Mouse (Mus musculus) macrophage (primary cell): ENCODE data around the gene Gsdma2. TPM values are rescaled to one million over a fixed set of nuclear protein-coding genes. Genes with fewer than 3 reads are reported as not detected.
"Not testable (repeated sequence)": the region's sequence is repeated elsewhere in the genome, so short reads cannot be mapped to it uniquely, and the experiment has no call there.

Source experiments
- H3K27ac ChIP-seq: fragments of 350-480 bp; formaldehyde crosslinking; 2 replicates; pipeline ENCODE4 v1.9.0; 2021
- H3K36me3 ChIP-seq: fragments of 350-480 bp; formaldehyde crosslinking; 2 replicates; pipeline ENCODE4 v1.9.0; 2021; ENCODE audit errors: inconsistent target
- H3K4me3 ChIP-seq: fragments of 350-480 bp; formaldehyde crosslinking; 2 replicates; pipeline ENCODE4 v1.9.0; 2021; ENCODE audit errors: inconsistent target
- H3K79me2 ChIP-seq: fragments of 350-480 bp; formaldehyde crosslinking; 2 replicates; pipeline ENCODE4 v1.9.0; 2021; ENCODE audit errors: inconsistent target
- WGBS: methylation state at CpG from one replicate; pipeline ENCODE4 v1.1.7; 2026; ENCODE audit warnings: inconsistent platforms; ENCODE audit not compliant: missing documents; 5-methylcytosine and 5-hydroxymethylcytosine counted together
- polyA plus RNA-seq: library from polyadenylated mRNA; stranded (reverse); fragments of 250-400 nt; gene quantifications from 3 replicates; pipeline ENCODE4 v1.2.4, GENCODE M21; 2018; ENCODE audit warnings: inconsistent platforms

Gene Gsdma2
- polyA plus RNA-seq, 1 experiment from 2014 or later, result not detected

DNA sequence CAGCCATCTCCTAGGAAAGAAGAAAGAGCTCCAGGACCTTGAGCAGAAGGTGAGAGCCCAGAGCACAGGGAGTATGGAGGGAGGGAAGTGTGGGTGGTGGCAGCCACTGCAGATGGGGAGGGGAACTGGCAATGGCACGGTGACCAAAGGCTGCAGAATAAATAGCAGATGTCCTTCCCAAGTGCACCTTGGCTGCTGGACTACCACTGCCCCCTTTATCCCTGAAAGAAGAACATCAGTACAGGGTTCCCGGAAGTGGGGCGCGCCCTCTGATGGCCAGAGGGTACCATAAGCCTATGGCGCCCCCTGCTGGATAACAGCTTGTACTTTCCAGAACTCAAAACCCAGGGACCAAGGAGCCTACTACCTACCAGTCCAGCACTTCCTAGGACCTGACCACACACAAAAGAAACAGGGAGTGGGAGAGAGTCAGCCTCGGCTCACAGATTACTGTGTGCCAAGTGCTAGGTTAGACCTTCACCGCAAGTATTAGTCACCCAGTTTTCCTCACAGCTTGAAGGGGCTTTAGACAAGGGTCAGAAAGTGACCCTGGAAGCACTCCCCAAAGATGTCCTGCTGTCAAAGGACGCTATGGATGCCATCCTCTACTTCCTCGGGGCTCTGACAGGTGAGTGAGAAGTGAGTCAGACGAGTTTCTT lies 11.1 kb upstream of the Gsdma2 start:
- not testable (repeated sequence) for H3K36me3 ChIP-seq, H3K4me3 ChIP-seq, H3K27ac ChIP-seq, H3K79me2 ChIP-seq
- 39% methylated on average over 10 of the region's 10 CpGs for WGBS

DNA sequence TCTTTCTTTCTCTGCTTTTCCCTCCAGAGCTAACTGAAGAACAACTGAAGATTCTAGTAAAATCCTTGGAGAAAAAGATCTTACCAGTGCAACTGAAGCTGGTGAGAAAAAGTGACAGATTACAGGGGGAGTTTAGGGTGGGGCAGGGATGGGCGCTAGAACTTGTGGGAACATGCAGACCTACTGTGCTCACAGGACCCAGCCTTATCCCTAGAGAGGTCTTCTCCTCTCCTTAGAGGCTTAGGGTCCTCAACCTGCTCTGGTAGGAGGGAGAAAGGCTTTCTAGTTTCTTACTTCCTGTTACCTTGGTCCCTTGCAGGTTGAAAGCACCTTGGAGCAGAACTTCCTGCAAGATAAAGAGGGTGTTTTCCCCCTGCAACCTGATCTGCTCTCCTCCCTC lies 9.1 kb upstream of the Gsdma2 start:
- Histone ChIP-seq H3K36me3 (no peaks in the 10 kb centered on the region), H3K27ac (no peak overlapping the region), H3K79me2 (no peaks in the 10 kb centered on the region), H3K4me3 (no peak overlapping the region)
- WGBS, result 67% methylated on average over 1 of the region's 1 CpGs

DNA sequence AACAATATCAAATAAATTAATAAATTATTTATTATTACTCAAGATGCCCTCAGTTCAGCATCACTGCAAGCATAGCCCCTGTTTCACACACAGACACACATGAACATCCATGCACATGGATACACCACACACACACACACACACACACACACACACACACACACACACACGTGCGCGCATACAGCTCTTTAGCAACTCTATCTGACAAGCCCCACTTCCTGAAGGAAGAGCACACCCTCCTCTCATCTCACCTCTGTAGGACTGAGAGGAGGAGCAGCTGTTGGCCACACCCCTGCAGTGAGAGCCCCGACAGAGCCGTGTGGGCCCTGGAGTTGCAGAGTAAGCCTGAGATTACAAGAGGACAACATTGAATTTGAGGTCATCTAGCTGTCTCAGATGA lies 6.5 kb upstream of the Gsdma2 start:
- WGBS, result 31% methylated on average over 2 of the region's 5 CpGs
- Histone ChIP-seq H3K79me2 (no peaks in the 10 kb centered on the region), H3K4me3 (no peak overlapping the region), H3K27ac (no peak overlapping the region), H3K36me3 (no peaks in the 10 kb centered on the region)

DNA sequence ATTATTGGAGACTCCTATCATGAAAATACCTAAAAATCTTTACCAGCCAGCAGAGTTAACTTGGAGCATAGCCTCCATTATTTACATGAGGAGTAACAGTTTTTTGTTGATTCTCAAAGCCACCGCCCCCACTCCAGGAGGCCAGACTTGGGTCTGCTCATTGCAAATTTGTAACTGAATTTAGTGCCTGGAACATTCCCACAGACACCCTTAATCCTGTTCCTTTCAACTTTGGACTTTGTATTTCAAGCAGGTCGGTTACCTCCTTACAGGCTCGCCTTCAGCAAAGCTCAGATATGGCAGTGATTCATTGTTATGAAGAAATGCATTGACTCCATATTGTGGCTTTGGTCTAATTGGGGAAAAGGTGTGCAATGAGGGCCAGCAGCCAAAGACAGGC lies 1.8 kb upstream of the Gsdma2 start:
- Histone ChIP-seq H3K27ac (no peak overlapping the region), H3K36me3 (no peaks in the 10 kb centered on the region), H3K4me3 (no peak overlapping the region), H3K79me2 (no peaks in the 10 kb centered on the region)
- 91% methylated on average over 3 of the region's 3 CpGs for WGBS

DNA sequence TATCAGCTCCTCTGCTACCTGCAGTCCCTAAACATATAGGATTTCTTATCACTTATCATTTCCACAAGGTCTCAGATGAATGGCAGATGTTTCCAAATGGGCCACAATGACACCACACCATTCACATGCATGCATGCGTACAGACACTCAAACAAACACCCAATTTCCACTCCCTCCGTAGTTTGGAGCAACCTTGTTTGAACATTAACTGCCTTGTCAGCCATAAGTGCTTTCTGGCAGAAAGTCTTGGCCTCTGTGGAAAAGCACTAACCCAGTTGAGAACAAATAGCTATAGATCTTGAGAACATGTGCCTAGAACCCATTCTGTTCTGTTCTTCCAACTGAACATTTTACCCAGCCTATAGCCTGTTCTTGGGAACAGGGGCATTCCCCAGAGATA lies 613 bp upstream of the Gsdma2 start:
- WGBS, result 75% methylated on average over 2 of the region's 2 CpGs
- Histone ChIP-seq H3K27ac (no peak overlapping the region), H3K4me3 (no peak overlapping the region), H3K36me3 (no peaks in the 10 kb centered on the region), H3K79me2 (no peaks in the 10 kb centered on the region)

DNA sequence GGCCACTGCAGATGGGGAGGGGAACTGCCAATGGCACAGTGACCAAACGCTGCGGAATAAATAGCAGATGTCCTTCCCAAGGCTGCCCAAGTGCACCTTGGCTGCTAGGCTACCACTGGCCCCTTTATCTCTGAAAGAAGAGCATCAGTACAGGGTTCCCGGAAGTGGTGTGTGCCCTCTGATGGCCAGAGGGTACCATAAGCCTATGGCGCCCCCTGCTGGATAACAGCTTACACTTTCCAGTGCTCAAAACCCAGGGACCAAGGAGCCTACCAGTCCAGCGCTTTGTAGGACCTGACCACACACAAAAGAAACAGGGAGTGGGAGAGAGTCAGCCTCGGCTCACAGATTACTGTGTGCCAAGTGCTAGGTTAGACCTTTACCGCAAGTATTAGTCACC lies 8.5 kb downstream of the Gsdma2 start:
- H3K4me3 ChIP-seq, H3K36me3 ChIP-seq, H3K79me2 ChIP-seq, H3K27ac ChIP-seq: not testable (repeated sequence)
- 10% methylated on average over 5 of the region's 7 CpGs for WGBS

DNA sequence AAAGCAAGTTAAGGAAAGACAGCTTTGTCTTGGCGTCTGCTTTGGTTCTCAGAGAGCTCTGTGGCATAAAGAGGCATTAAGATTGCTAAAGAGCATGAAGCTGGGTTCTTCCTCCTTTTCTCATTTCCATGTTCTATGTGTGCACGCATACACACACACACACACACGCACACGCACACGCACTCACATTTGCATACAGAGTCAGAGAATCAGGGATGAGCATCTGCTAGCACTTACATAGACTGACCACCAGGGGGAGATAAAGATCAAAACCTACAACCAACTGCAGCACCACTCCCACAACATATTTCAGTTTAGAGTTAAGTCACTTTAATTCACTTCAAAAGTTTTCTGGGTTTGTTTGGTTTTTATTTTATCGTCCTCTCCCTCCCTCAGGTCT lies 14.0 kb downstream of the Gsdma2 start:
- no peaks in the 10 kb centered on the region for H3K36me3 ChIP-seq
- WGBS, result 0% methylated on average over 5 of the region's 6 CpGs
- no peak overlapping the region for H3K4me3 ChIP-seq
- H3K27ac ChIP-seq, result no peak overlapping the region
- H3K79me2 ChIP-seq, result no peaks in the 10 kb centered on the region

DNA sequence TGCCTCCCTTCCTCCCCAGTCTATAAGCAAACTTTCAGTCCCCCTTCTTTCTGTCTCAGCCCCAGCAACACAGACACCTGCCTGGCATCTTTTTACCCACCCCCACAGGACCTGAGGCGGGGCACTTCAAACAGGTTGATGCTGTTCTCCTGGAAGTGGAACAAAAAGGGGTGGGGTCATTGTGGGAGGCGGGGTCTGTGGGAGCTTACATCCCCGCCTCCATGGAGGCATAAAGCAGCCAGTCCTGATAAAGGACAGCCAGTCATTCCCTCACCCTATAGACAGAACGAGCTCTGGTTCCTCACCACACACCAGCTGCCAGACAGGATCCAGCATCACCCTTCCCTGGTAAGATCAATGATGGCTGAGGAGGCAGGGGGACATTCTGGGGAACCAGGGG lies 17.5 kb downstream of the Gsdma2 start, which contains the start of gene Gsdma:
Gene Gsdma (plus strand): TSS at position 261 of the 400 bp plus-strand sequence.
- Histone ChIP-seq H3K27ac (no peak within 1 kb of the TSS), H3K4me3 (no peak within 1 kb of the TSS), H3K36me3 (no peaks in the 10 kb centered on the region), H3K79me2 (no peaks in the 10 kb centered on the region)
- 60% methylated on average over 4 of the region's 4 CpGs for WGBS

DNA sequence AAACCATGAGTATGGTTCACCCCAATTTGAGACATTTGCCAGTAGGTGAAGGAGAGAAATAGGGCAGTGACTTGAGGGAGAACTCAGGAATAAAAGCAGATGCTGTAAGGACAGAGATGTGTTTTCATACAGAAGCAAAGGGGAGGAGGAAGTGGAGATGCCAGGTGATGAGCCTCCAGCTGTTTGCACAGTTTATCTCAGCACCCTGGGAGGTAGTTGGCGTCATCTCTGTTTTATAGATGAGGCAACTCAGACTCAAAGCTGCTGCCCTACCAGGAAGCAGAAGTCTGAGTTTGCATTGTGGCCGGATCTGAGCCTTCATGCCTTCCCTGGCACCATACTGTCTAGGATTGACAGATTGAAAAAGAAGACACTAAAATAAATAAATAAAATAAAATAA lies 22.4 kb downstream of the Gsdma2 start:
- Histone ChIP-seq H3K36me3 (no peaks in the 10 kb centered on the region), H3K79me2 (no peaks in the 10 kb centered on the region)
- WGBS, result 24% methylated on average over 2 of the region's 2 CpGs

DNA sequence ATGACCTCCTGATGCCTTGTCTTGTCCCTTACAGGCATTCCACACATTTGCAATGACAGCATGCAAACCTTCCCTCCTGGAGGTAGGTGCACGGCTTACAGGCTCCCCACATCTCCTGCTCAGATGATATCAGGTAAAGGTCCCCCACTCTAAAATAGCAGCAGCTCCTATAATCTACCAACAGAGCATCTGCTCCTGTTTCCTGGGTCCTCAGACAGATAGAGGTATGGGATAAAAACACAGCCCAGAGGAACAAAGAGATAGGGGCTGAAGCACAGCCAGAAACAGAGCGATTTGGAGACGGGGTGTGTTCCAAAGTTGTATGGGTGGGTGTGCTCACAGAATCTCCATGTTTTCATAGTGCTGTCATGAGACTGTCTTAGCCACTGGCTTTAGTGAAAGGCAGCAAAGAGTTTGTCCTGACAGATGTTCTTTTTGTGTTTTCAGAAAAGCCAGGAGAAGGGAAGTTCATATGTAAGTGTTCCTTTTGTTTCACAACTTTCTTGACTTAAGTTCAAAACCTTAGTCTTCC lies 24.8 kb downstream of the Gsdma2 start:
- Histone ChIP-seq H3K79me2 (no peaks in the 10 kb centered on the region), H3K36me3 (no peaks in the 10 kb centered on the region), H3K4me3 (no peak overlapping the region), H3K27ac (no peak overlapping the region)
- WGBS, result 96% methylated on average over 3 of the region's 3 CpGs

More for the DNA sequence above, 22.4 kb downstream of the Gsdma2 start:
- H3K27ac ChIP-seq, result no peak overlapping the region
- no peak overlapping the region for H3K4me3 ChIP-seq

DNA sequence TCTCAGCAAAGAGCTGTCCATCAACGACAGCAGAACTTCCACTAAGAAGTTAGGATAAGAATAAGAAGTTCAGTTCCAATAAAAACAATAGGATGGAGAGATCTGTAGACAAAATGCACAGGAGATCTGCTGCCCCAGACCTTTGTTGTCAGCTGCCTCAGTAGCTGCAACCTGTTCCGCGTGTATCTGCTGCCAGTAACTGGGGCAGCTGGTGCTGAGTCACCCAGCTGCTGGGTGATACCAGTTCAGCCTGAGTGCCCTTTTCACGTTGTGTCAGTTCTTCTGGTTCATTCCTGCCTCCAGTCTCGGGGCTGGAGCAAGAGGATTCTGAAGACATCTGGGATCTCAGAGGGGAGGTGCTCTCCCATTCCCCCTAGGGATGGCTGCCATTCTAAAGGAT lies 25.3 kb downstream of the Gsdma2 start:
- H3K4me3 ChIP-seq, result no peak overlapping the region
- H3K36me3 ChIP-seq, result no peaks in the 10 kb centered on the region
- H3K27ac ChIP-seq, result no peak overlapping the region
- H3K79me2 ChIP-seq, result no peaks in the 10 kb centered on the region
- 18% methylated on average over 5 of the region's 5 CpGs for WGBS

DNA sequence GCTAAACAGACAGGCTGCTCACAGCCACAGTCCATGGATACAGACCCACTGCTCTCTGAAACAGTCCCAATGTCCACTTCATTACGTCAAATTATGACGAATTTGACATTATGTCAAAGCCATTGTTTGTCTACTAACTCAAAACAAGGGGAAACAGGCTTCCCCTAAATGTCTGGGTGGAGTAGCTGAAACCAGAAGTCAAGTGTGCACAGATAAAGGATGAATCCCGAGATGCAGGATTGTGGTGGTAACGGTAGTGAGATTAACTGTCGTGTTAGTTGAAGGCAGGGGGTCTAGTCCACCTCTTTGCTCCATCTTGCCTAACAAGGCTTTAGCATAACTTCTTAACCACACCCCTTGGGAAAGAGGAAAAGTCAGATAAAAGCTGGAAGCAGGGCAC lies 25.9 kb downstream of the Gsdma2 start:
- Histone ChIP-seq H3K4me3 (no peak overlapping the region), H3K27ac (no peak overlapping the region), H3K79me2 (no peaks in the 10 kb centered on the region), H3K36me3 (no peaks in the 10 kb centered on the region)
- 57% methylated on average over 5 of the region's 5 CpGs for WGBS

DNA sequence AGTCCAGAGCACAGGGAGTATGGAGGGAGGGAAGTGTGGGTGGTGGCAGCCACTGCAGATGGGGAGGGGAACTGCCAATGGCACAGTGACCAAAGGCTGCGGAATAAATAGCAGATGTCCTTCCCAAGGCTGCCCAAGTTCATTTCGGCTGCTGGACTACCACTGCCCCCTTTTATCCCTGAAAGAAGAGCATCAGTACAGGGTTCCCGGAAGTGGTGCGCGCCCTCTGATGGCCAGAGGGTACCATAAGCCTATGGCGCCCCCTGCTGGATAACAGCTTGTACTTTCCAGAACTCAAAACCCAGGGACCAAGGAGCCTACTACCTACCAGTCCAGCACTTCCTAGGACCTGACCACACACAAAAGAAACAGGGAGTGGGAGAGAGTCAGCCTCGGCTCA lies 26.6 kb downstream of the Gsdma2 start:
- H3K36me3 ChIP-seq, H3K27ac ChIP-seq, H3K4me3 ChIP-seq, H3K79me2 ChIP-seq: not testable (repeated sequence)
- 3% methylated on average over 3 of the region's 7 CpGs for WGBS

DNA sequence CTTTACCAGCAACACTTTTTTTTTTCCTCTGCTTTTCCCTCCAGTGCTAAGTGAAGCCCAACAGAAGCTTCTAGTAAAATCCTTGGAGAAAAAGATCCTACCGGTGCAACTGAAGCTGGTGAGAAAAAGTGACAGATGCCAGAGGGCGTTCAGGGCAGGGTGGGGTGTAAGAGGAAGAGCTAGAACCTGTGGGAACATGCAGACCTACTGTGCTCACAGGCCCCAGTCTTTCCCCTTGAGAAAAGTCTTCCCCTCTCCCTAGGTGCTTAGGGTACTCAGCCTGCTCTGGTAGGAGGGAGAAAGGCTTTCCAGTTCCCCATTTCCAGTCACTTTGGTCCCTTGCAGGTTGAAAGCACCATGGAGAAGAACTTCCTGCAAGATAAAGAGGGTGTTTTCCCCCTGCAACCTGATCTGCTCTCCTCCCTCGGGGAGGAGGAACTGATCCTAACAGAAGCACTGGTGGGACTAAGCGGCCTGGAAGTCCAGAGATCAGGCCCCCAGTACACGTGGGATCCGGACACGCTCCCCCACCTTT lies 29.3 kb downstream of the Gsdma2 start:
- Histone ChIP-seq H3K4me3 (no peak overlapping the region), H3K36me3 (no peaks in the 10 kb centered on the region), H3K27ac (no peak overlapping the region), H3K79me2 (no peaks in the 10 kb centered on the region)
- WGBS, result 46% methylated on average over 7 of the region's 7 CpGs

DNA sequence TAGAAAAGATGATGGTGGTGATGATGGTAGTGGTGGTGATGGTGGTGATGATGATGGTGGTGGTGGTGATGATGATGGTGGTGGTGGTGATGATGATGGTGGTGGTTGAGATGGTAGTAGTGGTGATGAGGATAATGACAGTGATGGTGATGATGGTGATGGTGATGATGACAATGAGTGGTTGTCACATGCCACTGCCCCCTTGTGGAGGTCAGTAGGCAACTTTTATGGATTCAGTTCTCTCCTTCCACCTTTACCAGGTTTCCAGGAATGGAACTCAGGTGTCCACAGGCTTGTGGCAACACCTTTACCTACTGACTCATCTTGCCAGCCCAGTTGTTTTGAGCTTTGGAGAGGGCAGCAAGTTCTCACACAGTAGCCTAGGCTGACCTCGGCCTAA lies 33.5 kb downstream of the Gsdma2 start:
- 100% methylated on average over 1 of the region's 1 CpGs for WGBS
- Histone ChIP-seq H3K4me3 (no peak overlapping the region), H3K36me3 (no peaks in the 10 kb centered on the region), H3K27ac (no peak overlapping the region), H3K79me2 (peaks cover 25% of the 10 kb centered on the region)

DNA sequence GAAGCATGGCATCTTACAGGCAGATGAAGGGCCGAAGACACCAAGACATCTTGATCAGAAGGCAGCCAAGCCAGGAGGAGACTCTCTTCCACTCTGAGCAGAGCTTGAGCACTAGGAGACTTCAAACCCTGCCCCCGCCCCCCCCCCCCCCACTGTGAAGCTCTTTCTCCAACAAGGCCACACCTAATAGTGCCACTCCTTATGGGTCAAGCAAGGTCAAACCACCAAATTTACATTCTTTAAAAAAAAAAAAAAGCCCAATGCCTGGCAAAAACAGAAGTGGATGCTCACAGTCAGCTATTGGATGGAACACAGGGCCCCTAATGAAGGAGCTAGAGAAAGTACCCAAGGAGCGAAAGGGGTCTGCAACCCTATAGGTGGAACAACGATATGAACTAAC lies 34.0 kb downstream of the Gsdma2 start:
- peaks cover 30% of the 10 kb centered on the region for H3K79me2 ChIP-seq
- 91% methylated on average over 3 of the region's 4 CpGs for WGBS
- H3K27ac ChIP-seq, H3K36me3 ChIP-seq, H3K4me3 ChIP-seq: not testable (repeated sequence)
